Mouse (Mus musculus): ENCODE data around the gene Majin. TPM values are rescaled to one million over a fixed set of nuclear protein-coding genes. Genes with fewer than 3 reads are reported as not detected.

The Majin gene
- polyA plus RNA-seq, 1 experiment: 1.7 TPM

GRCm38 (mm10) chr19:6241274-6242107 is 57.3 kb downstream of the Majin start, which contains the start of gene Atg2a:
Gene Atg2a (plus strand): TSS chr19:6241668.
- under 1% methylated on average over 55 of the region's 55 CpGs for WGBS
- H3K27ac ChIP-seq (ENCODE audit: insufficient read depth, low read depth, low read length): peak within 1 kb of the TSS; percentile 78
- no peaks in the 10 kb centered on the region for H3K27me3 ChIP-seq (ENCODE audit: control insufficient read depth, insufficient read depth, low read length)

GRCm38 (mm10) chr19:6242281-6242680 is 58.1 kb downstream of the Majin start:
- 0% methylated on average over 4 of the region's 4 CpGs for WGBS
- no peaks in the 10 kb centered on the region for H3K27me3 ChIP-seq (ENCODE audit: control insufficient read depth, insufficient read depth, low read length)
- no peak for TF ChIP-seq CTCF (IDR thresholded peaks at IDR 0.05; ENCODE audit: extremely low read depth, insufficient read length, insufficient replicate concordance, low read depth, low read length)
- peak; percentile 28; the same call in 1 of the 2 replicates for TF ChIP-seq POLR2A (IDR thresholded peaks at IDR 0.05; ENCODE audit: low read depth, low read length)
- H3K4me1 ChIP-seq (ENCODE audit: control insufficient read depth, insufficient read depth, insufficient read length, low read length): peaks cover 8% of the 10 kb centered on the region; the same call in 1 of the 2 replicates
- peaks cover 24% of the 10 kb centered on the region for H3K36me3 ChIP-seq (ENCODE audit: control insufficient read depth, insufficient read depth, low read length)
- peak overlapping the region; percentile 91 for H3K4me3 ChIP-seq (ENCODE audit: low read depth, low read length)
- peak overlapping the region; percentile 78; the same call in 1 of the 2 replicates for H3K27ac ChIP-seq (ENCODE audit: insufficient read depth, low read depth, low read length)

More at GRCm38 (mm10) chr19:6241274-6242107, 57.3 kb downstream of the Majin start, which contains the start of gene Atg2a:
- H3K4me3 ChIP-seq (ENCODE audit: low read depth, low read length): peak within 1 kb of the TSS; percentile 91
- TF ChIP-seq CTCF (IDR thresholded peaks at IDR 0.05; ENCODE audit: extremely low read depth, insufficient read length, insufficient replicate concordance, low read depth, low read length) (no peak), POLR2A (IDR thresholded peaks at IDR 0.05; ENCODE audit: low read depth, low read length) (peak; percentile 84)
- H3K36me3 ChIP-seq (ENCODE audit: control insufficient read depth, insufficient read depth, low read length): peaks cover 17% of the 10 kb centered on the region
- H3K4me1 ChIP-seq (ENCODE audit: control insufficient read depth, insufficient read depth, insufficient read length, low read length): peaks cover 10% of the 10 kb centered on the region

GRCm38 (mm10) chr19:6243226-6243625 is 59.0 kb downstream of the Majin start:
- Histone ChIP-seq H3K36me3 (ENCODE audit: control insufficient read depth, insufficient read depth, low read length) (peaks cover 33% of the 10 kb centered on the region), H3K27me3 (ENCODE audit: control insufficient read depth, insufficient read depth, low read length) (no peaks in the 10 kb centered on the region), H3K27ac (ENCODE audit: insufficient read depth, low read depth, low read length) (no peak overlapping the region), H3K4me3 (ENCODE audit: low read depth, low read length) (no peak overlapping the region), H3K4me1 (ENCODE audit: control insufficient read depth, insufficient read depth, insufficient read length, low read length) (peaks cover 8% of the 10 kb centered on the region; the same call in 1 of the 2 replicates)
- 60% methylated on average over 5 of the region's 5 CpGs for WGBS
- TF ChIP-seq CTCF (IDR thresholded peaks at IDR 0.05; ENCODE audit: extremely low read depth, insufficient read length, insufficient replicate concordance, low read depth, low read length) (no peak), POLR2A (IDR thresholded peaks at IDR 0.05; ENCODE audit: low read depth, low read length) (no peak)

GRCm38 (mm10) chr19:6245806-6246205 is 61.6 kb downstream of the Majin start:
- peaks cover 48% of the 10 kb centered on the region for H3K36me3 ChIP-seq (ENCODE audit: control insufficient read depth, insufficient read depth, low read length)
- H3K4me3 ChIP-seq (ENCODE audit: low read depth, low read length): no peak overlapping the region
- TF ChIP-seq CTCF (IDR thresholded peaks at IDR 0.05; ENCODE audit: extremely low read depth, insufficient read length, insufficient replicate concordance, low read depth, low read length) (no peak), POLR2A (IDR thresholded peaks at IDR 0.05; ENCODE audit: low read depth, low read length) (no peak)
- no peaks in the 10 kb centered on the region for H3K27me3 ChIP-seq (ENCODE audit: control insufficient read depth, insufficient read depth, low read length)
- H3K27ac ChIP-seq (ENCODE audit: insufficient read depth, low read depth, low read length): no peak overlapping the region
- WGBS: 49% methylated on average over 1 of the region's 1 CpGs
- peaks cover 5% of the 10 kb centered on the region; the same call in 1 of the 2 replicates for H3K4me1 ChIP-seq (ENCODE audit: control insufficient read depth, insufficient read depth, insufficient read length, low read length)

- H3K4me1 ChIP-seq (ENCODE audit: control insufficient read depth, insufficient read depth, insufficient read length, low read length): peaks cover under 1% of the 10 kb centered on the region; the same call in 1 of the 2 replicates
- no peak overlapping the region for H3K27ac ChIP-seq (ENCODE audit: insufficient read depth, low read depth, low read length)
- no peak overlapping the region for H3K4me3 ChIP-seq (ENCODE audit: low read depth, low read length)
- TF ChIP-seq POLR2A (IDR thresholded peaks at IDR 0.05; ENCODE audit: low read depth, low read length) (no peak), CTCF (IDR thresholded peaks at IDR 0.05; ENCODE audit: extremely low read depth, insufficient read length, insufficient replicate concordance, low read depth, low read length) (no peak)
- WGBS: 94% methylated on average over 29 of the region's 29 CpGs
- peaks cover 64% of the 10 kb centered on the region for H3K36me3 ChIP-seq (ENCODE audit: control insufficient read depth, insufficient read depth, low read length)
- no peaks in the 10 kb centered on the region for H3K27me3 ChIP-seq (ENCODE audit: control insufficient read depth, insufficient read depth, low read length)
Observed at GRCm38 (mm10) chr19:6247526-6248300, 63.5 kb downstream of the Majin start.

GRCm38 (mm10) chr19:6253021-6253420 is 68.8 kb downstream of the Majin start:
- Histone ChIP-seq H3K36me3 (ENCODE audit: control insufficient read depth, insufficient read depth, low read length) (peaks cover 85% of the 10 kb centered on the region), H3K27ac (ENCODE audit: insufficient read depth, low read depth, low read length) (no peak overlapping the region), H3K4me1 (ENCODE audit: control insufficient read depth, insufficient read depth, insufficient read length, low read length) (no peaks in the 10 kb centered on the region), H3K4me3 (ENCODE audit: low read depth, low read length) (no peak overlapping the region), H3K27me3 (ENCODE audit: control insufficient read depth, insufficient read depth, low read length) (no peaks in the 10 kb centered on the region)
- TF ChIP-seq CTCF (IDR thresholded peaks at IDR 0.05; ENCODE audit: extremely low read depth, insufficient read length, insufficient replicate concordance, low read depth, low read length) (no peak), POLR2A (IDR thresholded peaks at IDR 0.05; ENCODE audit: low read depth, low read length) (no peak)
- WGBS: 84% methylated on average over 4 of the region's 4 CpGs
